Mouse (Mus musculus): ENCODE results near the gene Dcaf4. TPM values are rescaled to one million over a fixed set of nuclear protein-coding genes. Genes with fewer than 3 reads are reported as not detected.
A peak's percentile ranks its signal among the peaks of the same experiment; 100 is the strongest.

The Dcaf4 gene
- polyA plus RNA-seq, 1 experiment, result 16.9 TPM

- Histone ChIP-seq H3K27ac (ENCODE audit: control insufficient read depth, insufficient read depth, low read depth, low read length) (no peak overlapping the region), H3K4me3 (ENCODE audit: control insufficient read depth, low read depth, low read length) (no peak overlapping the region), H3K4me1 (ENCODE audit: control insufficient read depth, insufficient read depth, low read length) (peaks cover 10% of the 10 kb centered on the region), H3K36me3 (ENCODE audit: control insufficient read depth, insufficient read depth, low read length) (no peaks in the 10 kb centered on the region), H3K27me3 (ENCODE audit: control insufficient read depth, insufficient read depth, low read length) (peaks cover 5% of the 10 kb centered on the region)
- TF ChIP-seq CTCF (IDR thresholded peaks at IDR 0.05; ENCODE audit: control insufficient read depth, insufficient read depth, insufficient replicate concordance, low read depth, low read length) (no peak), POLR2A (IDR thresholded peaks at IDR 0.05; ENCODE audit: control insufficient read depth, low read depth, low read length) (no peak)
Measured at GRCm38 (mm10) chr12:83481439-83481838, 38.8 kb upstream of the Dcaf4 start.

GRCm38 (mm10) chr12:83483653-83484052 lies 36.6 kb upstream of the Dcaf4 start:
- Histone ChIP-seq H3K27ac (ENCODE audit: control insufficient read depth, insufficient read depth, low read depth, low read length) (no peak overlapping the region), H3K4me1 (ENCODE audit: control insufficient read depth, insufficient read depth, low read length) (peaks cover 19% of the 10 kb centered on the region), H3K4me3 (ENCODE audit: control insufficient read depth, low read depth, low read length) (no peak overlapping the region), H3K36me3 (ENCODE audit: control insufficient read depth, insufficient read depth, low read length) (no peaks in the 10 kb centered on the region), H3K27me3 (ENCODE audit: control insufficient read depth, insufficient read depth, low read length) (peaks cover 8% of the 10 kb centered on the region)
- TF ChIP-seq CTCF (IDR thresholded peaks at IDR 0.05; ENCODE audit: control insufficient read depth, insufficient read depth, insufficient replicate concordance, low read depth, low read length) (no peak), POLR2A (IDR thresholded peaks at IDR 0.05; ENCODE audit: control insufficient read depth, low read depth, low read length) (no peak)

GRCm38 (mm10) chr12:83484855-83485745 lies 35.2 kb upstream of the Dcaf4 start:
- Histone ChIP-seq H3K36me3 (ENCODE audit: control insufficient read depth, insufficient read depth, low read length) (no peaks in the 10 kb centered on the region), H3K27ac (ENCODE audit: control insufficient read depth, insufficient read depth, low read depth, low read length) (peak overlapping the region; percentile 19), H3K4me1 (ENCODE audit: control insufficient read depth, insufficient read depth, low read length) (peaks cover 21% of the 10 kb centered on the region), H3K27me3 (ENCODE audit: control insufficient read depth, insufficient read depth, low read length) (peaks cover 10% of the 10 kb centered on the region), H3K4me3 (ENCODE audit: control insufficient read depth, low read depth, low read length) (peak overlapping the region; percentile 15; the same call in 1 of the 2 replicates)
- TF ChIP-seq POLR2A (IDR thresholded peaks at IDR 0.05; ENCODE audit: control insufficient read depth, low read depth, low read length) (no peak), CTCF (IDR thresholded peaks at IDR 0.05; ENCODE audit: control insufficient read depth, insufficient read depth, insufficient replicate concordance, low read depth, low read length) (no peak)

- peaks cover 10% of the 10 kb centered on the region for H3K27me3 ChIP-seq (ENCODE audit: control insufficient read depth, insufficient read depth, low read length)
- no peaks in the 10 kb centered on the region for H3K36me3 ChIP-seq (ENCODE audit: control insufficient read depth, insufficient read depth, low read length)
- H3K4me3 ChIP-seq (ENCODE audit: control insufficient read depth, low read depth, low read length), result peak overlapping the region; percentile 82
- TF ChIP-seq POLR2A (IDR thresholded peaks at IDR 0.05; ENCODE audit: control insufficient read depth, low read depth, low read length) (0 out of 2 replicates have a peak, but pooled peaks have one; percentile 10), CTCF (IDR thresholded peaks at IDR 0.05; ENCODE audit: control insufficient read depth, insufficient read depth, insufficient replicate concordance, low read depth, low read length) (no peak)
- peak overlapping the region; percentile 63 for H3K27ac ChIP-seq (ENCODE audit: control insufficient read depth, insufficient read depth, low read depth, low read length)
- peaks cover 21% of the 10 kb centered on the region for H3K4me1 ChIP-seq (ENCODE audit: control insufficient read depth, insufficient read depth, low read length)
Measured at GRCm38 (mm10) chr12:83485911-83486670, 34.2 kb upstream of the Dcaf4 start.

GRCm38 (mm10) chr12:83486671-83487461 lies 33.4 kb upstream of the Dcaf4 start:
- Histone ChIP-seq H3K27ac (ENCODE audit: control insufficient read depth, insufficient read depth, low read depth, low read length) (peak overlapping the region; percentile 71), H3K4me3 (ENCODE audit: control insufficient read depth, low read depth, low read length) (peak overlapping the region; percentile 82), H3K36me3 (ENCODE audit: control insufficient read depth, insufficient read depth, low read length) (no peaks in the 10 kb centered on the region), H3K4me1 (ENCODE audit: control insufficient read depth, insufficient read depth, low read length) (peaks cover 21% of the 10 kb centered on the region), H3K27me3 (ENCODE audit: control insufficient read depth, insufficient read depth, low read length) (peaks cover 10% of the 10 kb centered on the region)
- TF ChIP-seq CTCF (IDR thresholded peaks at IDR 0.05; ENCODE audit: control insufficient read depth, insufficient read depth, insufficient replicate concordance, low read depth, low read length) (no peak), POLR2A (IDR thresholded peaks at IDR 0.05; ENCODE audit: control insufficient read depth, low read depth, low read length) (no peak)

- Histone ChIP-seq H3K4me1 (ENCODE audit: control insufficient read depth, insufficient read depth, low read length) (peaks cover 21% of the 10 kb centered on the region), H3K27ac (ENCODE audit: control insufficient read depth, insufficient read depth, low read depth, low read length) (peak within 1 kb of the TSS; percentile 71), H3K4me3 (ENCODE audit: control insufficient read depth, low read depth, low read length) (peak within 1 kb of the TSS; percentile 82), H3K27me3 (ENCODE audit: control insufficient read depth, insufficient read depth, low read length) (peaks cover 10% of the 10 kb centered on the region), H3K36me3 (ENCODE audit: control insufficient read depth, insufficient read depth, low read length) (no peaks in the 10 kb centered on the region)
- 0 out of 2 replicates have a peak, but pooled peaks have one; percentile 44 for TF ChIP-seq POLR2A (IDR thresholded peaks at IDR 0.05; ENCODE audit: control insufficient read depth, low read depth, low read length)
- no peak for TF ChIP-seq CTCF (IDR thresholded peaks at IDR 0.05; ENCODE audit: control insufficient read depth, insufficient read depth, insufficient replicate concordance, low read depth, low read length)
Measured at GRCm38 (mm10) chr12:83487476-83487991, 32.7 kb upstream of the Dcaf4 start, which contains the start of gene Dpf3. Gene Dpf3, minus strand, starts transcription at chr12:83487716.

Measured in testis, adult 2 months (tissue).